10 mouse cellular contexts compared by ENCODE assay signal in the genomic region with DNA sequence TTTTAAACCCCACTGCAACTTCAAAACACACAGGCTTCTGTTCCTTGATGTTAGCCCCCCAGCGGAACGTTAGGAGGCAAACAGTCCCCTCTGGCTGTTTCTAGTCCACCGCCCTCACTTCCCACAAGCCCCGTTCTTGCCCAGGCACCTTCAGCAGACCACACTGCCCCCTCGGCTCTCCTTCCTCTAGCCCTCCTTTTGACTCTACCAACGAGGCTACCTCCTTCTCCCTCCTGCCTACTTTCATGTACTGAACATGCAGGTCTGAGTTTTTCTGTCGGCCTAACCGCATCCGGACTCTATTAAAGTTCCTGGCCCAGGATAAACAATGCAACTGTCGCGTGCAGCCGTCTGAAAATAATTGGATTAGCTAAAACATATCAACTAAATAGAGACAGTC. TPM values are rescaled to one million over a fixed set of nuclear protein-coding genes. Genes with fewer than 3 reads are reported as not detected.
DNase-seq lines count a peak whose midpoint lies in the region; ATAC-seq and TF ChIP-seq lines count a peak whose summit lies in the region.
"Had no signal": no experiment of that assay in that cellular context is flagged by ENCODE, and none has a peak within 500 bp of the region (broad histone marks: within the 10 kb centered on the region; RNA-seq: fewer than 3 reads in every experiment).

No protein-coding gene starts in this region.

- H3K36me3 ChIP-seq in liver, embryonic 11.5 days (ENCODE audit: control insufficient read depth, insufficient read depth, low read length): no peaks in the 10 kb centered on the region
- no peaks in the 10 kb centered on the region for H3K36me3 ChIP-seq in embryonic facial prominence, embryonic 11.5 days (replicated peaks; ENCODE audit: control insufficient read depth, insufficient read depth, low read depth, low read length)
- H3K36me3 ChIP-seq in limb, embryonic 11.5 days (ENCODE audit: control insufficient read depth, insufficient read depth, low read length): no peaks in the 10 kb centered on the region
- peaks cover 40% of the 10 kb centered on the region for H3K36me3 ChIP-seq in thymus, adult 2 months (ENCODE audit: control insufficient read depth, insufficient read depth, low read length)
- H3K36me3 ChIP-seq: stomach, embryonic 15.5 days had no signal

- H3K4me3 ChIP-seq in liver, embryonic 11.5 days (ENCODE audit: low read depth, low read length): no peak overlapping the region
- peak overlapping the region; percentile 9; the same call in 1 of the 2 replicates for H3K4me3 ChIP-seq in embryonic facial prominence, embryonic 11.5 days (ENCODE audit: low read depth, low read length)
- no peak overlapping the region for H3K4me3 ChIP-seq in limb, embryonic 11.5 days (ENCODE audit: low read depth, low read length)
- peak overlapping the region; percentile 72 for H3K4me3 ChIP-seq in thymus, adult 2 months (ENCODE audit: control insufficient read depth, insufficient read depth, low read length)
- H3K4me3 ChIP-seq in gastrocnemius, adult 2 months: no peak overlapping the region
- H3K4me3 ChIP-seq: erythroblast, embryonic 14.5 days; stomach, embryonic 15.5 days had no signal

- no peak for TF ChIP-seq POLR2A in thymus, adult 2 months (IDR thresholded peaks at IDR 0.05; ENCODE audit: control insufficient read depth, extremely low read depth, insufficient read depth, low read length, poor library complexity)

- H3K27me3 ChIP-seq in liver, embryonic 11.5 days (replicated peaks; ENCODE audit: control insufficient read depth, insufficient read depth, low read length): peaks cover 48% of the 10 kb centered on the region
- H3K27me3 ChIP-seq in embryonic facial prominence, embryonic 11.5 days (ENCODE audit: control insufficient read depth, insufficient read depth, low read length): peaks cover 12% of the 10 kb centered on the region
- peaks cover 42% of the 10 kb centered on the region for H3K27me3 ChIP-seq in limb, embryonic 11.5 days (ENCODE audit: control insufficient read depth, insufficient read depth, low read length)
- H3K27me3 ChIP-seq in thymus, adult 2 months (ENCODE audit: control insufficient read depth, insufficient read depth, low read length): no peaks in the 10 kb centered on the region

- intact Hi-C loops in gastrocnemius, adult 2 months (cut with DNase I): no loop called here

- no peak overlapping the region for H3K27ac ChIP-seq in liver, embryonic 11.5 days (ENCODE audit: low read depth, low read length)
- H3K27ac ChIP-seq in embryonic facial prominence, embryonic 11.5 days (replicated peaks; ENCODE audit: low read depth, low read length): no peak overlapping the region
- H3K27ac ChIP-seq in limb, embryonic 11.5 days (replicated peaks; ENCODE audit: low read depth, low read length): no peak overlapping the region
- peak overlapping the region; percentile 89 for H3K27ac ChIP-seq in thymus, adult 2 months (ENCODE audit: control insufficient read depth, insufficient read depth, low read length)
- H3K27ac ChIP-seq in gastrocnemius, adult 2 months: no peak overlapping the region
- H3K27ac ChIP-seq: stomach, embryonic 15.5 days had no signal

- TF ChIP-seq CTCF in thymus, adult 2 months (IDR thresholded peaks at IDR 0.05; ENCODE audit: borderline replicate concordance, control insufficient read depth, extremely low read depth, insufficient read depth, low read length, poor library complexity): no peak
- TF ChIP-seq CTCF in gastrocnemius, adult 2 months (IDR thresholded peaks at IDR 0.05): no peak

- H3K4me1 ChIP-seq in liver, embryonic 11.5 days (replicated peaks; ENCODE audit: control insufficient read depth, insufficient read depth, low read length): peaks cover 3% of the 10 kb centered on the region
- H3K4me1 ChIP-seq in embryonic facial prominence, embryonic 11.5 days (ENCODE audit: control insufficient read depth, insufficient read depth, low read length): no peaks in the 10 kb centered on the region
- 0 out of 2 replicates have a peak, but pooled peaks cover 3% of the 10 kb centered on the region for H3K4me1 ChIP-seq in limb, embryonic 11.5 days (ENCODE audit: control insufficient read depth, insufficient read depth, low read length)
- H3K4me1 ChIP-seq in thymus, adult 2 months (replicated peaks; ENCODE audit: control insufficient read depth, insufficient read depth, low read length): peaks cover 42% of the 10 kb centered on the region

- ATAC-seq in liver, embryonic 11.5 days (replicated peaks; ENCODE audit: low FRiP score): no peak
- peak; percentile 8; the same call in 1 of the 2 replicates for ATAC-seq in embryonic facial prominence, embryonic 11.5 days (replicated peaks; ENCODE audit: insufficient number of reproducible peaks, low FRiP score, low TSS enrichment, low read depth)
- no peak for ATAC-seq in limb, embryonic 11.5 days (ENCODE audit: insufficient number of reproducible peaks, low FRiP score, low TSS enrichment, low read depth)

- peak overlapping the region; percentile 5; the same call in 1 of the 2 replicates for H3K4me2 ChIP-seq in liver, embryonic 11.5 days
- peak overlapping the region; percentile 21 for H3K4me2 ChIP-seq in embryonic facial prominence, embryonic 11.5 days (ENCODE audit: low read depth, low read length)
- H3K4me2 ChIP-seq in limb, embryonic 11.5 days (ENCODE audit: low read depth, severe bottlenecking): no peak overlapping the region
- H3K4me2 ChIP-seq: stomach, embryonic 15.5 days had no signal

- no peaks in the 10 kb centered on the region for H3K9me3 ChIP-seq in liver, embryonic 11.5 days (ENCODE audit: control insufficient read depth, low read length)
- no peaks in the 10 kb centered on the region for H3K9me3 ChIP-seq in embryonic facial prominence, embryonic 11.5 days (replicated peaks; ENCODE audit: control insufficient read depth, low read length)
- H3K9me3 ChIP-seq in limb, embryonic 11.5 days (ENCODE audit: control insufficient read depth, low read length): no peaks in the 10 kb centered on the region
- H3K9me3 ChIP-seq: stomach, embryonic 15.5 days had no signal

- no peak overlapping the region for H3K9ac ChIP-seq in liver, embryonic 11.5 days (ENCODE audit: low read depth, low read length)
- H3K9ac ChIP-seq in embryonic facial prominence, embryonic 11.5 days (replicated peaks; ENCODE audit: low read length): 0 out of 2 replicates have a peak overlapping the region, but pooled peaks have one; percentile 23
- H3K9ac ChIP-seq in limb, embryonic 11.5 days (ENCODE audit: low read length): no peak overlapping the region
- H3K9ac ChIP-seq: stomach, embryonic 15.5 days had no signal

- DNase-seq in liver, embryonic 11.5 days (ENCODE audit: low spot score): no peak
- DNase-seq in liver: no peak
- peak; percentile 59 for DNase-seq in embryonic facial prominence, embryonic 11.5 days (ENCODE audit: low spot score)
- peak; percentile 55 for DNase-seq in limb, embryonic 11.5 days (ENCODE audit: low spot score)
- DNase-seq in thymus, adult 2 months: peak; percentile 51
- no peak for DNase-seq in spleen, postnatal 14 days (ENCODE audit: low spot score in 2 of 2)
- no peak for DNase-seq in gastrocnemius, adult 2 months
- DNase-seq: lung, postnatal 36 days had no signal

- WGBS in liver, embryonic 11.5 days: 19% methylated on average over 12 of the region's 12 CpGs
- 2% methylated on average over 12 of the region's 12 CpGs for WGBS in embryonic facial prominence, embryonic 11.5 days
- WGBS in limb, embryonic 11.5 days: 6% methylated on average over 12 of the region's 12 CpGs
- 5% methylated on average over 12 of the region's 12 CpGs for WGBS in thymus, adult 2 months

RNA-seq across cellular contexts. Expression of a gene that starts 8.4 kb away (rescaled TPM):
- not detected in 2 replicates for polyA plus RNA-seq in liver, embryonic 11.5 days (2014; fragmentation: Nextera tagmentation; extraction: Ambion mirVana)
- polyA plus RNA-seq in embryonic facial prominence, embryonic 11.5 days (2014; fragmentation: Nextera tagmentation; extraction: Ambion mirVana): 1.0 and 1.7 TPM in 2 replicates
- polyA plus RNA-seq in limb, embryonic 11.5 days (2014; fragmentation: Nextera tagmentation; extraction: Ambion mirVana): 0.15 TPM in 1 of 2 replicates, not detected in the other
- polyA plus RNA-seq in thymus, adult 2 months (2012; rRNA removed): not detected in 2 replicates
- not detected for total RNA-seq in gastrocnemius, adult 2 months (2021)
- polyA plus RNA-seq: erythroblast, embryonic 14.5 days; stomach, embryonic 15.5 days had no signal

RNA-seq across cellular contexts. Expression of a gene that starts 16.7 kb away (rescaled TPM):
- polyA plus RNA-seq in liver, embryonic 11.5 days (2014; fragmentation: Nextera tagmentation; extraction: Ambion mirVana): not detected in 2 replicates
- 0.99 and 1.2 TPM in 2 replicates for polyA plus RNA-seq in embryonic facial prominence, embryonic 11.5 days (2014; fragmentation: Nextera tagmentation; extraction: Ambion mirVana)
- polyA plus RNA-seq in limb, embryonic 11.5 days (2014; fragmentation: Nextera tagmentation; extraction: Ambion mirVana): 0.61 TPM in 1 of 2 replicates, not detected in the other
- polyA plus RNA-seq in thymus, adult 2 months (2012; rRNA removed): not detected in 2 replicates
- not detected for total RNA-seq in gastrocnemius, adult 2 months (2021)
- polyA plus RNA-seq: erythroblast, embryonic 14.5 days; stomach, embryonic 15.5 days had no signal

RNA-seq across cellular contexts. Expression of a gene that starts 17.2 kb away (rescaled TPM):
- polyA plus RNA-seq in liver, embryonic 11.5 days (2014; fragmentation: Nextera tagmentation; extraction: Ambion mirVana): 4.0 and 4.8 TPM in 2 replicates
- 17.4 and 22.7 TPM in 2 replicates for polyA plus RNA-seq in embryonic facial prominence, embryonic 11.5 days (2014; fragmentation: Nextera tagmentation; extraction: Ambion mirVana)
- polyA plus RNA-seq in limb, embryonic 11.5 days (2014; fragmentation: Nextera tagmentation; extraction: Ambion mirVana): 3.9 and 4.4 TPM in 2 replicates
- polyA plus RNA-seq in thymus, adult 2 months (2012; rRNA removed): 87.2 and 126 TPM in 2 replicates
- under 1 TPM; 0.08 to 0.82 TPM for total RNA-seq in gastrocnemius, adult 2 months (2021)

Comparison
In these comparisons a context has a peak if more than half of its experiments do, and no peak if none do; other contexts are left out.
1. DNase-seq: peak in embryonic facial prominence, embryonic 11.5 days (single experiment), limb, embryonic 11.5 days (single experiment) and thymus, adult 2 months (single experiment); none in liver, embryonic 11.5 days (single experiment), liver (single experiment), spleen, postnatal 14 days (0 of 2) and gastrocnemius, adult 2 months (single experiment).
2. H3K4me3 ChIP-seq: peak in embryonic facial prominence, embryonic 11.5 days (single experiment) and thymus, adult 2 months (single experiment); none in liver, embryonic 11.5 days (single experiment), limb, embryonic 11.5 days (single experiment) and gastrocnemius, adult 2 months (single experiment).